Mouse (Mus musculus) E14TG2a.4 (cell line): ENCODE measurements around the gene 2310061I04Rik.

Source experiments
- CTCF ChIP-seq: conservative IDR thresholded peaks from 2 replicates; pipeline ENCODE4 v1.5.1; 2014; ENCODE audit warnings: low read length
- NANOG ChIP-seq: IDR thresholded peaks from 2 replicates; pipeline ENCODE4 v1.6.1; 2014; ENCODE audit warnings: borderline replicate concordance, low read length, mixed read lengths
- POU5F1 ChIP-seq: IDR thresholded peaks from 2 replicates; pipeline ENCODE4 v1.6.1; 2014; ENCODE audit warnings: low read length, borderline replicate concordance

- TF ChIP-seq CTCF: no peak
- no peak for TF ChIP-seq POU5F1
- no peak for TF ChIP-seq NANOG
These were observed 32.3 kb upstream of the 2310061I04Rik start for GRCm38 (mm10) chr17:35929534-35929933.
